Mouse (Mus musculus) liver, embryonic 15.5 days (tissue): ENCODE measurements around the gene Zcwpw1. TPM values are rescaled to one million over a fixed set of nuclear protein-coding genes. Genes with fewer than 3 reads are reported as not detected.
"Not testable (repeated sequence)": the region's sequence is repeated elsewhere in the genome, so short reads cannot be mapped to it uniquely, and the experiment has no call there.

Experiments used
- ATAC-seq: fragments of 200-750 bp; cut with Nextera tagmentation; 2 replicates; pipeline ENCODE4 v1.8.0; 2017; ENCODE audit warnings: moderate number of reproducible peaks, mild to moderate bottlenecking, moderate library complexity; ENCODE audit not compliant: insufficient read depth
- H3K27ac ChIP-seq: fragments of 300-500 bp; sonication (generic); replicated peaks from 2 replicates; pipeline ENCODE4 v1.5.1; 2015; ENCODE audit warnings: mild to moderate bottlenecking, inconsistent platforms
- H3K27me3 ChIP-seq: fragments of 300-500 bp; sonication (generic); 2 replicates; pipeline ENCODE4 v1.6.1; 2015; ENCODE audit warnings: mild to moderate bottlenecking, inconsistent platforms
- H3K36me3 ChIP-seq: fragments of 300-500 bp; sonication (generic); replicated peaks from 2 replicates; pipeline ENCODE4 v1.6.1; 2015; ENCODE audit warnings: moderate library complexity, mild to moderate bottlenecking, inconsistent platforms
- H3K4me1 ChIP-seq: fragments of 300-500 bp; sonication (generic); replicated peaks from 2 replicates; pipeline ENCODE4 v1.6.1; 2015; ENCODE audit warnings: inconsistent platforms
- H3K4me2 ChIP-seq: fragments of 300-500 bp; sonication (generic); 2 replicates; pipeline ENCODE4 v1.6.1; 2015; ENCODE audit warnings: moderate library complexity, mild to moderate bottlenecking, inconsistent platforms
- H3K4me3 ChIP-seq: fragments of 300-500 bp; sonication (generic); replicated peaks from 2 replicates; pipeline ENCODE4 v1.5.1; 2015; ENCODE audit warnings: mild to moderate bottlenecking, inconsistent platforms
- H3K9ac ChIP-seq: fragments of 300-500 bp; sonication (generic); 2 replicates; pipeline ENCODE4 v1.6.1; 2015; ENCODE audit warnings: moderate library complexity, mild to moderate bottlenecking, inconsistent platforms
- H3K9me3 ChIP-seq: fragments of 300-500 bp; sonication (generic); replicated peaks from 2 replicates; pipeline ENCODE4 v1.6.1; 2016; ENCODE audit warnings: inconsistent platforms
- WGBS: fragments of 180-500 bp; shearing (Covaris S2); methylation state at CpG from one replicate; pipeline ENCODE4 v1.1.7; 2015; ENCODE audit warnings: mixed read lengths; ENCODE audit not compliant: insufficient replicate concordance; 5-methylcytosine and 5-hydroxymethylcytosine counted together
- polyA plus RNA-seq: library from polyadenylated mRNA; unstranded; fragments of >200 nt; fragmentation: Nextera tagmentation; extraction: Ambion mirVana; gene quantifications from 2 replicates; pipeline ENCODE4 v1.2.1, GENCODE M21; 2015

The Zcwpw1 gene
- polyA plus RNA-seq, 1 experiment from 2014 or later: 3.2 TPM

DNA sequence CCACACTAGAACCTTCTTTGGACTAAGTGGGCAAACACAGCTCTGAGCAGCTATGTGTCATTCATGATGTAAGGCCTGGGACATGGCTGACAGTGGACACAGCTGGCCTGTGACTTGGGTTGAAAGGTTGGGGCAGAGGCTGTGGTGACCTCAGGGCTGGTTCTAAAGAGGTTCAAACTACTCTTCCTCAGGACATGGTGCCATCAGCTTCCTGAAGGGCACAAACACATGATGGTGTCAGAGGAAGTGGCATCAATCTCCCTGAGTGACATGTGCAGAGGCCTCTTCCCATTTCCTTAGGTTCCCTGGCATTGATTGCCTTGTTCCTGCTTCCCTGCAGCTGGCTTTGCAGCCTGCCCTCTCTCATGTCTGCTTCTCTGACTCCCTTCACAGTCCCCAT, 49.5 kb downstream of the Zcwpw1 start:
- H3K4me3 ChIP-seq, H3K4me2 ChIP-seq, H3K4me1 ChIP-seq, H3K9ac ChIP-seq, H3K9me3 ChIP-seq, H3K27me3 ChIP-seq, H3K27ac ChIP-seq, ATAC-seq, H3K36me3 ChIP-seq: not testable (repeated sequence)

DNA sequence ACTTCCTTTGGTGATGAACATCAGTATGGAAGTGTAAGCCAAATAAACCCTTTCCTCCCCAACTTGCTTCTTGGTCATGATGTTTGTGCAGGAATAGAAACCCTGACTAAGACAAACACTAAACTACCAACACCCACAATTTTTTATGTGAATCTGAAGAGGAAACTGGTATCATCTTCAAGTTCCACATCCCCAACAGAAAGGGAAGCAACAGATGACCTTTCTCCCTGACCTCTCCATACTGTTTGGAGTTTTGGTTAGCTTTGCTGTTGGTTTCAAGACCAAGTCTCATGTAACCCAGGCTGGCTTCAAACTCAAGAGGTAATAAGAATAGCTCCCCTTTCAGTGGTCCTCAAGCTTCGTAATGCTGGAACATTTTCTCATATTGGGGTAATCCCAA, 62.7 kb downstream of the Zcwpw1 start:
- not testable (repeated sequence) for H3K27me3 ChIP-seq, H3K27ac ChIP-seq, H3K4me2 ChIP-seq, H3K36me3 ChIP-seq, H3K9ac ChIP-seq, H3K4me3 ChIP-seq, H3K4me1 ChIP-seq, H3K9me3 ChIP-seq, ATAC-seq
- 38% methylated on average over 1 of the region's 1 CpGs for WGBS

DNA sequence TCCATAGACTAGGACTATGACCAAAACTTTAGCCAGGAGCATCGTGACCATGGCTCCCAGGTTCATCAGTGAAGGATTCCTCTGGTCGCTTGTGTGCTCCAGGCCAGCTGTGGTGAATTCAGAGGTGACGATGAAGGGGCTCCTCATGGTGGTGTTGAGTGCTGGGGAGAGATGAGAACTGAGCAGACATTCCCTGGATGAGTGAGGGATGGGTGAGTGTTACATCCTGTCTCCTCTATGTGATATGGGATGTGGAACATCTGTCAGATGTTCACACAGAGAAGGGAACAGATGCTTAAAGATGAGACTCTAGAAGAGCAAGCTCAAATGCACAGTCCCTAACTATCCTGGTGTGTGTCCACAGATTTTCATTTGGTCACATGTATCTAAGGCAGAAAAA, 67.3 kb downstream of the Zcwpw1 start:
- H3K9me3 ChIP-seq, H3K9ac ChIP-seq, H3K36me3 ChIP-seq, H3K4me3 ChIP-seq, H3K4me2 ChIP-seq, H3K4me1 ChIP-seq, H3K27ac ChIP-seq, H3K27me3 ChIP-seq, ATAC-seq: not testable (repeated sequence)
- 59% methylated on average over 3 of the region's 3 CpGs for whole genome bisulfite sequencing

DNA sequence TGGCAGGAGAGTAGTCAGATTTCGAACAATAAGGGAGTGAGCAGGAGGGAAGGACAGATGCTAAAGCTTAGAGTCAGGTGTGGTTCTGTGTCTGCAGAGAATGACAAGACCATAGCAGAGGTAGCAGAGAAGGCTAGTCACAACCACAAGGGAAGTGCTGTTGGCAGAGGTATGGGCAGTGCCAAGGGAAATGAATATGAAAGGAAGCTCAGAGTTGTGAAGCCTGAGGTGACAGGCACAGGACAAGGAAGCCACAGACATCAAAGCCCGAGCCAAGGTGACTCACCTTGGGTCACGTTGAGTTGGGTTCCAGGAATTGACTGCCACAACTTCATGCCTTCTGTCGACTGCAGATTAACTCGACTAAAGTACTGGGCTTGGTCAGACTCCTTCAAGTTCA, 69.3 kb downstream of the Zcwpw1 start:
- 34% methylated on average over 5 of the region's 5 CpGs for WGBS
- ATAC-seq, H3K27ac ChIP-seq, H3K27me3 ChIP-seq, H3K9me3 ChIP-seq, H3K4me1 ChIP-seq, H3K9ac ChIP-seq, H3K36me3 ChIP-seq, H3K4me2 ChIP-seq: not testable (repeated sequence)
- peak overlapping the region; percentile 14; the same call in 1 of the 2 replicates for H3K4me3 ChIP-seq

DNA sequence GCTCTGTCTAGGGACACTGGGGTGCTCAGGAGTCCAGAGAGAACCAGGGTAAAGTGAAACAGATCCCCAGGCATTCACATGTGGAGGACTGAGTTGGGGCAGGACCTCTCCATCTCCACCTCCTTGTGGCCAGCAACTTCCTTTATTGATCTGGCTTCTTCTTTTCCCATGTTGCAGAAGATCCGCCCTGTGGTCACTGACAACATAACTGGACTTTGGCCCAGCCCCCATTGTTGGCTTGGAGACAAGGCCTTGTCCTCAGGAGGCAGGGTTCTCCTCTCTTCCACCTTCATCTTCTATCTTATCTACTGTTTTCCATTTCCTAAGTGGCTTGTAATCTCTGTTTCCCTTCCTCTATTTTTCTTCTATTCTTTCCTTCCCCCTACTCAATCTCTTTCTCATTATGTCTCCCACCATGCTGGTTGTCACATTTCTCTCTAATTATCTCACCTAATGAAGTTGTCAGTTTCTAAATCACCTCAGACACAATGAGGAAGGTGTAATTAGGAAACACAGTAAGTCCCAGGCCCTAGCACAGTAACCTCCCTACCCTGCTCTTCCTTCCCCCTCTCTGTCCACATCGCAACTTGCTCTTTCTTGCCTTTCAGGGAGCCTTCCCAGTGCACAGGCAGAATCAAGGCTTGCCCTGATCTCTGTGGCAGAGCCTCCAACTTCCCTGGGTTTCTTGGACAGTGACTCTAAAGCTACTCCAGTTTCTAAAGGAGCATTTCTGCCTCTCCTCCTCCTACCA, 70.5 kb downstream of the Zcwpw1 start, which contains the start of gene Pilrb1:
Gene Pilrb1, minus strand, starts transcription at position 147 of the 751 bp plus-strand sequence.
- H3K4me2 ChIP-seq, H3K9ac ChIP-seq, H3K9me3 ChIP-seq, H3K27ac ChIP-seq, ATAC-seq, H3K4me1 ChIP-seq, H3K36me3 ChIP-seq, H3K27me3 ChIP-seq: not testable (repeated sequence)
- peak within 1 kb of the TSS; percentile 14; the same call in 1 of the 2 replicates for H3K4me3 ChIP-seq
- WGBS: 23% methylated on average over 2 of the region's 2 CpGs

DNA sequence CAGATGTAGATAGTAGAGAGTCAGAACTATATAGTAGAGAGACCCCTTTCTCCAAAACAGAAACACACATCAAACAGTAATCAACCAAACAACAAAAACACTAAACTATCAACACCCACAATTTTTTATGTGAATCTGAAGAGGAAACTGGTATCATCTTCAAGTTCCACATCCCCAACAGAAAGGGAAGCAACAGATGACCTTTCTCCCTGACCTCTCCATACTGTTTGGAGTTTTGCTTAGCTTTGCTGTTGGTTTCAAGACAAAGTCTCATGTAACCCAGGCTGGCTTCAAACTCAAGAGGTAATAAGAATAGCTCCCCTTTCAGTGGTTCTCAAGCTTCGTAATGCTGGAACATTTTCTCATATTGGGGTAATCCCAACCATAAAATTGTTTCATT, 76.4 kb downstream of the Zcwpw1 start:
- H3K27me3 ChIP-seq, H3K36me3 ChIP-seq, H3K4me1 ChIP-seq, H3K27ac ChIP-seq, H3K9me3 ChIP-seq, H3K9ac ChIP-seq, H3K4me2 ChIP-seq, H3K4me3 ChIP-seq, ATAC-seq: not testable (repeated sequence)
- WGBS: 60% methylated on average over 1 of the region's 1 CpGs

DNA sequence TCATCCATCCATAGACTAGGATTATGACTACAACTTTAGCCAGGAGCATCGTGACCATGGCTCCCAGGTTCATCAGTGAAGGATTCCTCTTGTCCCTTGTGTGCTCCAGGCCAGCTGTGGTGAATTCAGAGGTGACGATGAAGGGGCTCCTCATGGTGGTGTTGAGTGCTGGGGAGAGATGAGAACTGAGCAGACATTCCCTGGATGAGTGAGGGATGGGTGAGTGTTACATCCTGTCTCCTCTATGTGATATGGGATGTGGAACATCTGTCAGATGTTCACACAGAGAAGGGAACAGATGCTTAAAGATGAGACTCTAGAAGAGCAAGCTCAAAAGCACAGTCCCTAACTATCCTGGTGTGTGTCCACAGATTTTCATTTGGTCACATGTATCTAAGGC, 81.0 kb downstream of the Zcwpw1 start:
- H3K27ac ChIP-seq, H3K27me3 ChIP-seq, H3K4me3 ChIP-seq, ATAC-seq, H3K4me1 ChIP-seq, H3K4me2 ChIP-seq, H3K9me3 ChIP-seq, H3K36me3 ChIP-seq, H3K9ac ChIP-seq: not testable (repeated sequence)
- 56% methylated on average over 2 of the region's 2 CpGs for WGBS

DNA sequence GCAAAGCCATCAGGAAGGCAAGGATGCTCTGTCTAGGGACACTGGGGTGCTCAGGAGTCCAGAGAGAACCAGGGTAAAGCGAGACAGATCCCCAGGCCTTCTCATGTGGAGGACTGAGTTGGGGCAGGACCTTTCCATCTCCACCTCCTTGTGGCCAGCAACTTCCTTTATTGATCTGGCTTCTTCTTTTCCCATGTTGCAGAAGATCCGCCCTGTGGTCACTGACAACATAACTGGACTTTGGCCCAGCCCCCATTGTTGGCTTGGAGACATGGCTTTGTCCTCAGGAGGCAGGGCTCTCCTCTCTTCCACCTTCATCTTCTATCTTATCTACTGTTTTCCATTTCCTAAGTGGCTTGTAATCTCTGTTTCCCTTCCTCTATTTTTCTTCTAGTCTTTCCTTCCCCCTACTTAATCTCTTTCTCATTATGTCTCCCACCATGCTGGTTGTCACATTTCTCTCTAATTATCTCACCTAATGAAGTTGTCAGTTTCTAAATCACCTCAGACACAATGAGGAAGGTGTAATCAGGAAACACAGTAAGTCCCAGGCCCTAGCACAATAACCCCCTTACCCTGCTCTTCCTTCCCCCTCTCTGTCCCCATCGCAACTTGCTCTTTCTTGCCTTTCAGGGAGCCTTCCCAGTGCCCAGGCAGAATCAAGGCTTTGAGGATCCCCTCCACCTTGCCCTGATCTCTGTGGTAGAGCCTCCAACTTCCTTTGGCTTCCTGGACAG, 84.2 kb downstream of the Zcwpw1 start, which contains the start of gene Pilrb2:
Gene Pilrb2, minus strand, starts transcription at position 172 of the 737 bp plus-strand sequence.
- 18% methylated on average over 3 of the region's 3 CpGs for WGBS
- H3K4me1 ChIP-seq, H3K27ac ChIP-seq, H3K9ac ChIP-seq, H3K27me3 ChIP-seq, H3K36me3 ChIP-seq, ATAC-seq, H3K4me2 ChIP-seq, H3K9me3 ChIP-seq: not testable (repeated sequence)
- peak within 1 kb of the TSS; percentile 25 for H3K4me3 ChIP-seq

Other genes starting within 250 kb of the Zcwpw1 start
- 0.07 TPM in 2 replicates for gene Actl6b, start 234.3 kb upstream of the Zcwpw1 start, polyA plus RNA-seq
- 55.1 and 65.5 TPM in 2 replicates for gene Tfr2, start 218.0 kb upstream of the Zcwpw1 start, polyA plus RNA-seq
- 29.7 and 31.7 TPM in 2 replicates for gene Mospd3, start 186.7 kb upstream of the Zcwpw1 start, polyA plus RNA-seq
- gene Pcolce, start 174.0 kb upstream of the Zcwpw1 start, polyA plus RNA-seq: 16.6 and 17.4 TPM in 2 replicates
- not detected in 2 replicates for gene Fbxo24, start 158.8 kb upstream of the Zcwpw1 start, polyA plus RNA-seq
- 25.7 and 26.4 TPM in 2 replicates for gene Lrch4, start 158.7 kb upstream of the Zcwpw1 start, polyA plus RNA-seq
- gene Gm20605, start 158.6 kb upstream of the Zcwpw1 start, polyA plus RNA-seq: 6.0 and 7.8 TPM in 2 replicates
- gene Sap25, start 146.5 kb upstream of the Zcwpw1 start, polyA plus RNA-seq: 3.6 and 4.6 TPM in 2 replicates
- 0.07 TPM in 1 of 2 replicates, not detected in the other for gene Irs3, start 142.1 kb upstream of the Zcwpw1 start, polyA plus RNA-seq
- 35.3 and 35.6 TPM in 2 replicates for gene Agfg2, start 103.1 kb upstream of the Zcwpw1 start, polyA plus RNA-seq
- 0.21 and 0.39 TPM in 2 replicates for gene Nyap1, start 46.2 kb upstream of the Zcwpw1 start, polyA plus RNA-seq
- 68.8 and 75.1 TPM in 2 replicates for gene Tsc22d4, start 42.1 kb upstream of the Zcwpw1 start, polyA plus RNA-seq
- 21.0 and 21.3 TPM in 2 replicates for gene Ppp1r35, start 8.9 kb upstream of the Zcwpw1 start, polyA plus RNA-seq
- gene Mepce, start 143 bp upstream of the Zcwpw1 start, polyA plus RNA-seq: 4.0 and 5.0 TPM in 2 replicates
- 4.0 and 4.7 TPM in 2 replicates for gene Pilra, start 48.5 kb downstream of the Zcwpw1 start, polyA plus RNA-seq
- gene Pilrb1, start 70.3 kb downstream of the Zcwpw1 start, polyA plus RNA-seq: 4.9 and 5.7 TPM in 2 replicates
- 5.2 and 6.4 TPM in 2 replicates for gene Pilrb2, start 84.0 kb downstream of the Zcwpw1 start, polyA plus RNA-seq
- gene Cyp3a13, start 133.8 kb downstream of the Zcwpw1 start, polyA plus RNA-seq: 5.0 and 5.2 TPM in 2 replicates
- gene Gjc3, start 175.3 kb downstream of the Zcwpw1 start, polyA plus RNA-seq: not detected in 2 replicates
- gene Azgp1, start 193.7 kb downstream of the Zcwpw1 start, polyA plus RNA-seq: 14.4 and 31.0 TPM in 2 replicates
- gene Smok3a, start 233.5 kb downstream of the Zcwpw1 start, polyA plus RNA-seq: not detected in 2 replicates
- gene Smok3b, start 233.6 kb downstream of the Zcwpw1 start, polyA plus RNA-seq: not detected in 2 replicates